Mouse (Mus musculus): ENCODE measurements at regions not wholly inside any gene's neighbourhood (a gene's known extent, or its start where the extent isn't known, plus 50 kb on each side); places are given as distances from the start of the nearest gene placed in this dataset.

DNA sequence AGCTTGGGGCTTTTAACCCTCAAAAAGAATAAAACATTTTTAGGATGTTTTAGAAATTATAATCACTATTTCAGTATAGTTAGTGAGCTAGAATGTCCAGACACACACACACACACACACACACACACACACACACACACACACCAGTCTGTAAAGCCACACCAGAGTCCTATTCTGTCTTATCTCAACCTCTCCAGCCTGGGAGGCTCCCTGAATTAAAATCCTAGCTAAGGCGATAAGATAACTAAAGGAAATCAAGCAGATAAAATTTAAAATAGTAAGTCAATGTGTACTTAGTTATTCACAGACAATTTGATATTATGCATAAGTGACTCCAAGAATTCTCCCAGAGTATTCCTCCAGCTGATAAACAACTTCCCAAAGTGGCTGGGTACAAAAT is 421.2 kb upstream of the Vstm2a start:
- no peak for DNase-seq (ENCODE audit: extremely low read depth, low read depth)

DNA sequence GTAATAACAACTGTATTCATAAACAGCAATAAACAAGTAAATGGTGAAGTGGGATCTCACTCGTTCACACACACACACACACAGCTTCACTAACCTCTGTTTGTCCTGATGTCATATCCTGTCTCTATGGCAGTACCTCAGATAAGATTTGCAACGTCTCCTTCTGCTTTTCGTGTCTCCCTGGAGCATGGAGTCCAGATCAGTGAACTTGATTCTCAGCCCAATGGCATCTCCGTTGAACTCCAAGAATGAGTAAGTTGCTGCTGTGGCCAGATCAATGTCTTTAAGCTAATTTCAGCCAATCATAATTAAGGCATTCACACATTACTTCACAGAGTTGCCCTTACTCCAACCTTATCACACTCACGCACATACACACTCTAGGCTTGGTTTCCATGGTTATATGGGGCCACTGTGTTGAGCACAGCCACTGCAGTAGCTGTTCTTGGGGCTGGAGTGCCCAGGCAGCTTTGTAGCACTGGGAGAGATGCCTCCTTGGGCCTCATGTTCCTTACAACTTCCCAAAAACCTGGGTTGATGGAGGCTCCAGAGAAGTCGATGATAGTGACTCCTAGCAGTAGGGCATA is 418.8 kb upstream of the Vstm2a start:
- DNase-seq (ENCODE audit: extremely low read depth, low read depth) = peak; percentile 1

DNA sequence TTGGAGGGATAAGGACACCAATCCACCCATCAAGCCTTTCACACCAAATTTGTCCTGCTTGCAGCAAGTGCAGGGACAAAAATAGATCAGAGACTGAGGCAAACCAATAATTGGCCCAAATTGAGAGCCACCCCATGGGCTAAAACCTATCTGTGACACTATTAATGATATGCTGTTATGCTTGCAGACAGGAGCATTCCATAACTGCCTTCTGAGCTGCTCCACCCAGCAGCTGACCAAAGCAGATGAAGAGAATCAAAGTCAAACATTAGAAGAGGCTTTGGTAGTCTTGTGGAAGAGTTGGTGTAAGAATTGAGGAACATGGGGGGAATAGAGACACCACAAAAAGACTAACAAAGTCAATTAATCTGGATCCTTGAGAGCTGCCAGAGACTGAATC is 418.3 kb upstream of the Vstm2a start:
- no peak for DNase-seq (ENCODE audit: extremely low read depth, low read depth)

DNA sequence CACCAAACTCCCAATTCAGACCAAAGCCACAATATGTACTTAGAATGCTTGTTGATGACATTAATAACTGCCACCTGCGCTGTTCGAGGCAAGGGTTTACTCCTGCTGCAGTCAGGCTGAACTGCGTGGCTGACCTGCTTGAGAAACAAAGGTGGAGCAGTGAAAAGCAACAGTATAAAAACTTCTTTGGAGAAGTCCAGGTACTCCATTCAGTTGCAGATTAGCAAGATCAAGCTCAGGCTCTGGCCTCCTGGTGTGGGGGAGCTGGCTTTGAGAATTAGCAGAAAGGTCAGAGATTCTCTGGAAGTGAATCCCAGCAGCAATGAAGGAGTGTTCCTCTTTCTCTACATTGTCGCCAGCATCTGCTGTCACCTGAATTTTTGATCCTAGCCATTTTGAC is 378.4 kb upstream of the Vstm2a start:
- no peak for DNase-seq (ENCODE audit: extremely low read depth, low read depth)

Measured in MEL-GATA-1-ER (cell line).